Mouse (Mus musculus): Measurements from ENCODE around the gene Ms4a4b.
"Not testable (repeated sequence)": the region's sequence is repeated elsewhere in the genome, so short reads cannot be mapped to it uniquely, and the experiment has no call there.

Ms4a4b gene

GRCm38 (mm10) chr19:11485266-11485665 lies 41.9 kb downstream of the Ms4a4b start:
- in situ Hi-C loops (cut with MboI; ENCODE audit: unreplicated experiment in 2 of 2), result no loop called here

- in situ Hi-C loops (cut with MboI; ENCODE audit: unreplicated experiment in 2 of 2), result no loop called here
Observed at GRCm38 (mm10) chr19:11485746-11486145, 42.4 kb downstream of the Ms4a4b start, which contains the start of gene Gm8369. Gm8369 (plus strand) TSS chr19:11485938.

- in situ Hi-C loops (cut with MboI; ENCODE audit: unreplicated experiment in 2 of 2), result no loop called here
Observed at GRCm38 (mm10) chr19:11486599-11486998, 43.2 kb downstream of the Ms4a4b start.

- in situ Hi-C loops (cut with MboI; ENCODE audit: unreplicated experiment in 2 of 2), result no loop called here
Observed at GRCm38 (mm10) chr19:11491406-11492189, 48.2 kb downstream of the Ms4a4b start.

- in situ Hi-C loops (cut with MboI; ENCODE audit: unreplicated experiment in 2 of 2), result no loop called here
Observed at GRCm38 (mm10) chr19:11492671-11493070, 49.3 kb downstream of the Ms4a4b start.

- in situ Hi-C loops (cut with MboI; ENCODE audit: unreplicated experiment in 2 of 2), result no loop called here
Observed at GRCm38 (mm10) chr19:11494519-11494918, 51.2 kb downstream of the Ms4a4b start.

- in situ Hi-C loops (cut with MboI; ENCODE audit: unreplicated experiment in 2 of 2), result no loop called here
Observed at GRCm38 (mm10) chr19:11496361-11496760, 53.0 kb downstream of the Ms4a4b start.

- in situ Hi-C loops (cut with MboI; ENCODE audit: unreplicated experiment in 2 of 2), result not testable (repeated sequence)
Observed at GRCm38 (mm10) chr19:11497300-11497699, 53.9 kb downstream of the Ms4a4b start.

- in situ Hi-C loops (cut with MboI; ENCODE audit: unreplicated experiment in 2 of 2), result no loop called here
Observed at GRCm38 (mm10) chr19:11500796-11501195, 57.4 kb downstream of the Ms4a4b start.

GRCm38 (mm10) chr19:11501326-11501725 lies 58.0 kb downstream of the Ms4a4b start:
- in situ Hi-C loops (cut with MboI; ENCODE audit: unreplicated experiment in 2 of 2), result no loop called here

GRCm38 (mm10) chr19:11504857-11505256 lies 61.5 kb downstream of the Ms4a4b start:
- in situ Hi-C loops (cut with MboI; ENCODE audit: unreplicated experiment in 2 of 2), result no loop called here

GRCm38 (mm10) chr19:11513458-11513857 lies 70.1 kb downstream of the Ms4a4b start:
- in situ Hi-C loops (cut with MboI; ENCODE audit: unreplicated experiment in 2 of 2), result no loop called here

GRCm38 (mm10) chr19:11516246-11516645 lies 72.9 kb downstream of the Ms4a4b start, which contains the start of gene Ms4a6b:
Ms4a6b (plus strand) TSS chr19:11516512.
- in situ Hi-C loops (cut with MboI; ENCODE audit: unreplicated experiment in 2 of 2), result no loop called here
